Mouse (Mus musculus): ENCODE measurements around the gene Mapkapk2.

DNA sequence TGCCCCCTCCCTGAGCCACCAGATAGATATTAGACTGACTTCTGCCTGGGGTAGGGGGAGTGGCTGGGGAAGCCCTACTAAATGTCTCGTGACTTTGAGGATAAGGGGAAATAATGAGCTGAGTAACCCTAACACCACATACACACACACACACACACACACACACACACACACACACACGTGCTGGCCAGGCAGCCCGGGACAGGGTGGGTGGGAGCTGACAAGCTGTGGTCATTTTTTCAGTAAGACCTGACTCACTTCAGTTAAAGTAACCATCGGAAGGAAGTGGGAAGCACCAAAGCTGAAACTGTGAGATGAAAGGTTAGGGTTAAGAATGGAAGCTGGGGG, 71.8 kb downstream of the Mapkapk2 start:
- no peak for TF ChIP-seq CTCF (IDR thresholded peaks at IDR 0.05; ENCODE audit: low read depth)
- no peak for TF ChIP-seq EP300 (IDR thresholded peaks at IDR 0.05; ENCODE audit: low read depth)

Data from liver, postnatal 0 days (tissue).